20 mouse cellular contexts compared by ENCODE assay signal in the genomic region with DNA sequence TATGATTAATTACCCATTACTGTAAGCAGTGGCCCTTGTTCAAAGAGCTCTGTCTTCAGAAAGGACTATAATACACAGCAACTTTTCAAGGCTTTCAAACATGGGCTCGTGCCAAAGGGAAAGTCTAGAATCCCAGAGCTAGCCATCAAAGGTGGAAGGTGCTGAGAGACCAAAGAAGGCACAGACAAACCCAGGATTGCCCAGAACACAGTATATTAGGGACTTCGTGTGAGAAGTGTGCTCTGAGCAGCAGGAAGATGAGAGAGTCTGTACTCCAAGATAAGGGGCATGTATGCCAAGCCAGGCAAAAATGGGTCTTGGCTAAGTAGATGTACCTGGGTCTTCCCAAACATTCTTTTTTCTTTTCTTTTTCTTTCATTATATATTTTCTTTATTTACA.
DNase-seq lines count a peak whose midpoint lies in the region; ATAC-seq lines count a peak whose summit lies in the region.
"Had no signal": no experiment of that assay in that cellular context is flagged by ENCODE, and none has a peak within 500 bp of the region (broad histone marks: within the 10 kb centered on the region; RNA-seq: fewer than 3 reads in every experiment).

No protein-coding gene starts in this region.

- H3K4me3 ChIP-seq in midbrain, embryonic 11.5 days (ENCODE audit: low read depth, low read length), result no peak overlapping the region
- H3K4me3 ChIP-seq in midbrain, embryonic 14.5 days (replicated peaks; ENCODE audit: low read depth, low read length), result no peak overlapping the region
- H3K4me3 ChIP-seq in liver, embryonic 15.5 days (replicated peaks), result no peak overlapping the region
- H3K4me3 ChIP-seq: heart, embryonic 12.5 days; limb, embryonic 13.5 days; midbrain, embryonic 10.5 days; neural tube, embryonic 13.5 days had no signal

- H3K27ac ChIP-seq in midbrain, embryonic 11.5 days (ENCODE audit: low read depth, low read length), result no peak overlapping the region
- H3K27ac ChIP-seq in midbrain, embryonic 14.5 days (replicated peaks; ENCODE audit: low read depth, low read length), result no peak overlapping the region
- H3K27ac ChIP-seq in liver, embryonic 15.5 days (replicated peaks), result peak overlapping the region; percentile 58
- H3K27ac ChIP-seq: limb, embryonic 13.5 days; midbrain, embryonic 10.5 days; neural tube, embryonic 13.5 days had no signal

- H3K36me3 ChIP-seq in midbrain, embryonic 11.5 days (ENCODE audit: control insufficient read depth, insufficient read depth, low read length), result no peaks in the 10 kb centered on the region
- no peaks in the 10 kb centered on the region for H3K36me3 ChIP-seq in midbrain, embryonic 14.5 days (ENCODE audit: control insufficient read depth, insufficient read depth, low read length)
- no peaks in the 10 kb centered on the region for H3K36me3 ChIP-seq in liver, embryonic 15.5 days (replicated peaks)
- H3K36me3 ChIP-seq: heart, embryonic 12.5 days; limb, embryonic 13.5 days; midbrain, embryonic 10.5 days; neural tube, embryonic 13.5 days had no signal

- H3K27me3 ChIP-seq in midbrain, embryonic 11.5 days (ENCODE audit: control insufficient read depth, insufficient read depth, low read length), result no peaks in the 10 kb centered on the region
- no peaks in the 10 kb centered on the region for H3K27me3 ChIP-seq in midbrain, embryonic 14.5 days (ENCODE audit: control insufficient read depth, insufficient read depth, low read length)
- peaks cover under 1% of the 10 kb centered on the region; the same call in 1 of the 2 replicates for H3K27me3 ChIP-seq in liver, embryonic 15.5 days
- H3K27me3 ChIP-seq: heart, embryonic 12.5 days; limb, embryonic 13.5 days; neural tube, embryonic 13.5 days had no signal

- H3K9ac ChIP-seq in midbrain, embryonic 11.5 days (ENCODE audit: low read length), result no peak overlapping the region
- H3K9ac ChIP-seq in midbrain, embryonic 14.5 days (replicated peaks; ENCODE audit: low read length), result no peak overlapping the region
- H3K9ac ChIP-seq in liver, embryonic 15.5 days, result no peak overlapping the region
- H3K9ac ChIP-seq: heart, embryonic 12.5 days; limb, embryonic 13.5 days; neural tube, embryonic 13.5 days had no signal

- no peaks in the 10 kb centered on the region for H3K9me3 ChIP-seq in midbrain, embryonic 11.5 days (ENCODE audit: control insufficient read depth, low read length)
- H3K9me3 ChIP-seq in midbrain, embryonic 14.5 days (ENCODE audit: control insufficient read depth, low read length), result no peaks in the 10 kb centered on the region
- H3K9me3 ChIP-seq in liver, embryonic 15.5 days (replicated peaks), result no peaks in the 10 kb centered on the region
- H3K9me3 ChIP-seq: heart, embryonic 12.5 days; limb, embryonic 13.5 days; midbrain, embryonic 10.5 days; neural tube, embryonic 13.5 days had no signal

- no peaks in the 10 kb centered on the region for H3K4me1 ChIP-seq in midbrain, embryonic 11.5 days (ENCODE audit: control insufficient read depth, insufficient read depth, low read length)
- no peaks in the 10 kb centered on the region for H3K4me1 ChIP-seq in midbrain, embryonic 14.5 days (ENCODE audit: control insufficient read depth, insufficient read depth, low read length)
- peaks cover 44% of the 10 kb centered on the region for H3K4me1 ChIP-seq in liver, embryonic 15.5 days (replicated peaks)

- peak; percentile 8 for DNase-seq in midbrain, embryonic 11.5 days (ENCODE audit: low spot score, missing footprints)
- no peak for DNase-seq in midbrain, embryonic 14.5 days
- peak; percentile 69 to 70 for DNase-seq in spleen, postnatal 4 days (ENCODE audit: low spot score in 2 of 2)
- no peak for DNase-seq in right cerebral cortex, postnatal 25 days
- no peak for DNase-seq in yolk sac, embryonic 10.5 days (ENCODE audit: low spot score)
- DNase-seq in cerebellum, adult 9-11 months, result no peak
- DNase-seq: adrenal gland, postnatal 10 days; cerebellum, postnatal 14 days; heart, postnatal 4 days; kidney, postnatal 4 days; right cerebral cortex, postnatal 4 days; thymus, postnatal 25 days had no signal

- 78% methylated on average over 2 of the region's 2 CpGs for WGBS in midbrain, embryonic 11.5 days
- WGBS in midbrain, embryonic 14.5 days, result 67% methylated on average over 2 of the region's 2 CpGs
- WGBS in liver, embryonic 15.5 days (ENCODE audit: insufficient replicate concordance), result 10% methylated on average over 2 of the region's 2 CpGs

- no peak for ATAC-seq in midbrain, embryonic 11.5 days (ENCODE audit: low FRiP score)
- ATAC-seq in midbrain, embryonic 14.5 days (ENCODE audit: low FRiP score, low TSS enrichment), result no peak
- ATAC-seq in erythroblast, adult 5-6 weeks (replicated peaks; ENCODE audit: low FRiP score, poor library complexity, severe bottlenecking), result peak; percentile 70
- peak; percentile 75 for ATAC-seq in liver, embryonic 15.5 days (ENCODE audit: insufficient read depth)
- ATAC-seq: forebrain, embryonic 14.5 days; lung, postnatal 0 days had no signal

- no peak overlapping the region for H3K4me2 ChIP-seq in midbrain, embryonic 11.5 days
- no peak overlapping the region for H3K4me2 ChIP-seq in midbrain, embryonic 14.5 days (ENCODE audit: low read length)
- H3K4me2 ChIP-seq in liver, embryonic 15.5 days, result peak overlapping the region; percentile 19; the same call in 1 of the 2 replicates
- H3K4me2 ChIP-seq: heart, embryonic 12.5 days; limb, embryonic 13.5 days; neural tube, embryonic 13.5 days had no signal

Comparison
In these comparisons a context has a peak if more than half of its experiments do, and no peak if none do; other contexts are left out.
1. DNase-seq: peak in midbrain, embryonic 11.5 days (single experiment) and spleen, postnatal 4 days (2 of 2); none in midbrain, embryonic 14.5 days (single experiment), right cerebral cortex, postnatal 25 days (single experiment), yolk sac, embryonic 10.5 days (single experiment) and cerebellum, adult 9-11 months (single experiment).
2. ATAC-seq: peak in erythroblast, adult 5-6 weeks (single experiment) and liver, embryonic 15.5 days (single experiment); none in midbrain, embryonic 11.5 days (single experiment) and midbrain, embryonic 14.5 days (single experiment).